Mouse (Mus musculus) heart, postnatal 0 days (tissue): Measurements from ENCODE around the gene Gm826. TPM values are rescaled to one million over a fixed set of nuclear protein-coding genes. Genes with fewer than 3 reads are reported as not detected.

Experiments
- ATAC-seq: fragments of 200-750 bp; cut with Nextera tagmentation; 2 replicates; pipeline ENCODE4 v1.8.0; 2017; ENCODE audit warnings: low read depth, moderate number of reproducible peaks, moderate library complexity; ENCODE audit not compliant: insufficient read depth
- DNase-seq: peaks from one replicate; pipeline ENCODE4 v3.0.0-alpha.2; 2016; ENCODE audit warnings: low spot score
- H3K27ac ChIP-seq: fragments of 300-500 bp; sonication (generic); 2 replicates; pipeline ENCODE4 v1.5.1; 2014; ENCODE audit warnings: low read depth, mild to moderate bottlenecking
- H3K27me3 ChIP-seq: fragments of 300-500 bp; sonication (generic); 2 replicates; pipeline ENCODE4 v1.6.1; 2014; ENCODE audit warnings: low read length, mixed read lengths; ENCODE audit not compliant: control insufficient read depth, insufficient read depth
- H3K36me3 ChIP-seq: fragments of 300-500 bp; sonication (generic); replicated peaks from 2 replicates; pipeline ENCODE4 v1.6.1; 2014; ENCODE audit warnings: low read length, mixed read lengths; ENCODE audit not compliant: control insufficient read depth, insufficient read depth
- H3K4me1 ChIP-seq: fragments of 300-500 bp; sonication (generic); 2 replicates; pipeline ENCODE4 v1.6.1; 2014; ENCODE audit warnings: antibody characterized with exemption; ENCODE audit not compliant: control insufficient read depth, insufficient read depth
- H3K4me2 ChIP-seq: fragments of 300-500 bp; sonication (generic); 2 replicates; pipeline ENCODE4 v1.6.1; 2014; ENCODE audit warnings: low read depth, mild to moderate bottlenecking, low read length, moderate library complexity
- H3K4me3 ChIP-seq: fragments of 300-500 bp; sonication (generic); 2 replicates; pipeline ENCODE4 v1.5.1; 2014; ENCODE audit warnings: low read depth, low read length
- H3K9ac ChIP-seq: fragments of 300-500 bp; sonication (generic); replicated peaks from 2 replicates; pipeline ENCODE4 v1.6.1; 2014; ENCODE audit warnings: low read depth, low read length, mixed read lengths
- H3K9me3 ChIP-seq: fragments of 300-500 bp; sonication (generic); replicated peaks from 2 replicates; pipeline ENCODE4 v1.6.1; 2016; ENCODE audit warnings: low read length; ENCODE audit not compliant: control insufficient read depth
- CTCF ChIP-seq: IDR thresholded peaks from 2 replicates; pipeline ENCODE4 v1.5.1; 2016; ENCODE audit warnings: antibody characterized with exemption, control low read depth, low read depth
- EP300 ChIP-seq: IDR thresholded peaks from 2 replicates; pipeline ENCODE4 v1.6.1; 2016; ENCODE audit warnings: antibody characterized with exemption, low read depth
- WGBS: fragments of 180-500 bp; shearing (Covaris S2); extraction: QIAGEN DNeasy Blood & Tissue Kit; methylation state at CpG from one replicate; pipeline ENCODE4 v1.1.7; 2014; 5-methylcytosine and 5-hydroxymethylcytosine counted together
- polyA plus RNA-seq: library from polyadenylated mRNA; unstranded; fragments of >200 nt; fragmentation: Nextera tagmentation; extraction: Ambion mirVana; gene quantifications from 2 replicates; pipeline ENCODE4 v1.2.1, GENCODE M21; 2015
- total RNA-seq: library from RNA; depleted of rRNA; stranded (reverse); fragments of >200 nt; gene quantifications from 2 replicates; pipeline ENCODE4 v1.2.3, GENCODE M21; 2014; ENCODE audit warnings: low replicate concordance; rRNA removed

Gene Gm826
- total RNA-seq, result 1.5 and 1.9 TPM in 2 replicates
- polyA plus RNA-seq, result 8.9 and 9.3 TPM in 2 replicates

DNA sequence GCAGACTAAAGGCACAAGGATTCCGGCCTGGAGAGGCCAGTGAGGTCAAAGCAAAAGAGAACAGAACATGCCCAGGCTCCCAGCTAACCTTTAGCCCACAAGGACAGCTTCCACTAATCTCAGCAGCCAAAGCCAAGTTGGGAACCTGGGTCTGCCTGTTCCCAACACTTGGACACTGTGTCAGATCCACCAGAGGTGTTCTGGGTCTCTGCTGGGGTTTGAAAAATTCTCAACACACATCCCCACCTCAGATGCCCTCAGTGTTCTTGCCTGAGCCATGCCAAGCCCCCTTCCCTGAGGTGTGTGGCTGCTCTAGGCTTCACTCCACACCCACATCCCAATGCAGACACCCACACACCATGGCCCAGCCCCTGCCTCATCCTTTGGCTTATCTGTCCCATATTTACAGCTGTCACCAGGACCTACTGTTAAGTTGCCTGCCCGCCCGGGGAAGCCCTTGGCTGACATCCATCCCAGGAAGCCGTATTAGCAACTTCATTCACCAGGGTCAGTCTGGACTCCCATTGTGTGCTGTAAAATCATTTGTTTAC lies at the start of gene Gm826:
Gm826 (minus strand) TSS at position 52 of the 551 bp plus-strand sequence.
- no peak within 1 kb of the TSS for H3K4me2 ChIP-seq
- H3K36me3 ChIP-seq, result no peaks in the 10 kb centered on the region
- WGBS, result 13% methylated on average over 4 of the region's 4 CpGs
- H3K9me3 ChIP-seq, result no peaks in the 10 kb centered on the region
- no peak within 1 kb of the TSS for H3K27ac ChIP-seq
- DNase-seq, result no peak
- no peak within 1 kb of the TSS for H3K4me3 ChIP-seq
- H3K4me1 ChIP-seq, result 0 out of 2 replicates have a peak, but pooled peaks cover 14% of the 10 kb centered on the region
- peak; percentile 63 for ATAC-seq
- H3K9ac ChIP-seq, result no peak within 1 kb of the TSS
- H3K27me3 ChIP-seq, result no peaks in the 10 kb centered on the region
- TF ChIP-seq CTCF, result no peak
- no peak for TF ChIP-seq EP300

DNA sequence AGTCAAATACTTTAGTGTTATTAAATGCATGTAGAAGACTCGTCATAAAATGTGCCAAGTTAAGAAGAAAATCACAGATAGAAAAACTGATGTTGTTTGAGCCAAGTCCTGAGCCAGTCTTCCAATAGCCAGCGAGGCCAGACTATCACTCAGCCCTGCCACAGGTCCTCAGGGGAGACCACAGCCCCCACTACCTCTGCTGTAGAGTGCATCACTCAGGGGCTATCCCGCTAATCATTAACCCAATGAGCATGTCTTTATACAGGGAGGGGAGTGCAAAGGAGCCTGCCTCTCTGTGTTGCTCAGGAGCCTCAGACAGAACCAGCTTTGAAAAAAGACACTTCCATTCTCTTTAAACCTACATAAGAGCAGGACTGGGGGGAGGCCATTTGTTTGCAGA lies 49.5 kb upstream of the Gm826 start:
- H3K27ac ChIP-seq, result no peak overlapping the region
- 46% methylated on average over 3 of the region's 3 CpGs for WGBS
- H3K27me3 ChIP-seq, result 0 out of 2 replicates have a peak, but pooled peaks cover 3% of the 10 kb centered on the region
- H3K4me3 ChIP-seq, result no peak overlapping the region
- no peaks in the 10 kb centered on the region for H3K36me3 ChIP-seq
- no peak overlapping the region for H3K9ac ChIP-seq
- DNase-seq, result no peak
- no peak for TF ChIP-seq EP300
- no peak for TF ChIP-seq CTCF
- H3K4me1 ChIP-seq, result no peaks in the 10 kb centered on the region
- H3K9me3 ChIP-seq, result no peaks in the 10 kb centered on the region
- ATAC-seq, result no peak
- no peak overlapping the region for H3K4me2 ChIP-seq

DNA sequence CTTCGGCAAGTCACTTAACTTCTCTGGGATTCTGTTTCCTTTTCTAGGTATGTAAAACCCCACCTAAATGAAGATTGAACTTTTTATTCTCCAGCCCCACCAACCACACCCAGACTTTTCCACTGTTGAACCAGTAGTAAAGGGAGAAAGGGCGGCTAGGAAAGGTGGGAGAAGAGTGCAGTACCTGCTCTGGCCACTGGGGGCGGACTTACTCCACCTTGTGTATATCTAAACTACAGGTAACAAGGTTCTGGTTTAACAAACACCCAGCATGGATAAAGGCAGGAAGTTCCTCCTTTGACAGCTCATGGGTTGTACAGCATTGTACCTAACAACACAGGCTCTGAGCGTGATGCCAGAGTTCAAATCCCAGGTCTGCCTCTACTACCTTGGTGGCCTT lies 44.3 kb upstream of the Gm826 start:
- no peak overlapping the region for H3K4me2 ChIP-seq
- DNase-seq, result no peak
- H3K4me1 ChIP-seq, result no peaks in the 10 kb centered on the region

DNA sequence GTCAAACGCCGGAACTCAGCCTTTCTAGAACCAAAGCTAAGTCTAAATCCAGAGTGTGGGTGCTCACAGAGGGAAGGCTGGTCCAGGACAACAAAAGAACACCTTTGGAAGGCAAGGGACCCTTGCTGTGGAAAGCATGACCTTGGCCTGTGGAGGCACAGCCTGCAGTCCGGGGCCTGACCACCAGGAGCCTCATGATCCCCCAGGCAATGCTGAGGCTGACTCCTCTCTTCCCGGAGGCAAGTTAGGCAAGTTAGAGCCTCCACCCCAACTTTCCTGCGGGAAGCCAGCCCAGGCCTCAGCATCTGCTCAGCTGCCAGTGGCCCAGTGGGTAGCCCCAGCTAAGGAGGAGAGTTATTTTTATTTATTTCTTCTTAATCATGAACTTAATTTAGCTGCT lies 42.3 kb upstream of the Gm826 start:
- ATAC-seq (no peak), DNase-seq (no peak)
- TF ChIP-seq CTCF (peak; percentile 17; the same call in 1 of the 2 replicates), EP300 (no peak)
- Histone ChIP-seq H3K4me1 (no peaks in the 10 kb centered on the region), H3K27ac (no peak overlapping the region), H3K4me3 (no peak overlapping the region), H3K9ac (no peak overlapping the region), H3K36me3 (no peaks in the 10 kb centered on the region), H3K27me3 (peaks cover 62% of the 10 kb centered on the region), H3K9me3 (no peaks in the 10 kb centered on the region), H3K4me2 (no peak overlapping the region)
- 38% methylated on average over 5 of the region's 5 CpGs for WGBS

More for the DNA sequence above, 44.3 kb upstream of the Gm826 start:
- Histone ChIP-seq H3K4me3 (no peak overlapping the region), H3K27me3 (peaks cover 42% of the 10 kb centered on the region), H3K27ac (no peak overlapping the region), H3K9me3 (no peaks in the 10 kb centered on the region), H3K36me3 (no peaks in the 10 kb centered on the region), H3K9ac (no peak overlapping the region)
- no peak; the same call in 1 of the 2 replicates for ATAC-seq
- 50% methylated on average over 4 of the region's 4 CpGs for WGBS
- TF ChIP-seq EP300 (no peak), CTCF (peak; percentile 73)

DNA sequence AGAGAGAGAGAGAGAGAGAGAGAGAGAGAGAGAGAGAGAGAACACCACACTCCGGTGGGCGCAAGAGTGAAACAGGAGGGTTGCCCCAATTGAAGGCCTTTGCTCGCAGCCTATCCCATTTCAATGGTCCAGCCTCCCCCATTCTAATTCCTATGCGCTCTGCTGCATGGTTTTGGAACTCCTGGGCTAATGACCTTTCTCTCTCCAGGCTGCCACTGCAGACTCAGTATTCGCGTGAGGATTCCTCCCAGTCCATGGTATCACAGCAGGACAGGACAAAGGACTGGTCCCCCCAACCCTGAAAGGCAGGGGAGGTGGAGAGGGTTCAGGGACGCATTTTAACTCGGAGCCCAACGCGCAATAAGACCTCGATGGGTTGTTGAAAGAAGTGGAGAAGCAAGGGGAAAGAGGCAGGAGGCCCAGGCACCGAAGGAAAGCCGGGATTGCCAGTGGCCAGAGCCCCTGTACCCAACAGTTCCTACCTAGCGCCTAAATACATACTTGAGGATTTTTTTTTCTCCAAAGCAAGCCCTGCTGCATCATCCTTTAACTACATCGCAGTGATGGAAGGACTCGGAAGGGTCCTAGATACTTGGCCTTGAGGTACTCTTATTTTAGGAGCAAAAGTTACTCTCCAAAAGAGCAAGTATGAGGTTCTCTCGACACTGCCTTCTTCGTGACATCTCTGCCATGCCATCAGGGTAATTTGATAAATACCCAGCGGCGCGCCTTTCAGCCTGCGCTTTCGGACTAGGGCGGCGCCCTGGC lies 35.9 kb upstream of the Gm826 start:
- Histone ChIP-seq H3K4me2 (peak overlapping the region; percentile 88), H3K4me3 (peak overlapping the region; percentile 53), H3K9ac (no peak overlapping the region), H3K4me1 (peaks cover 12% of the 10 kb centered on the region; the same call in 1 of the 2 replicates), H3K27me3 (peaks cover 64% of the 10 kb centered on the region), H3K9me3 (no peaks in the 10 kb centered on the region), H3K27ac (no peak overlapping the region), H3K36me3 (no peaks in the 10 kb centered on the region)
- WGBS, result 5% methylated on average over 25 of the region's 25 CpGs
- DNase-seq, result no peak
- no peak for ATAC-seq
- no peak for TF ChIP-seq CTCF
- TF ChIP-seq EP300, result no peak
